Mouse (Mus musculus) hindbrain, embryonic 16.5 days (tissue): Measurements from ENCODE around the gene Hpse2. TPM values are rescaled to one million over a fixed set of nuclear protein-coding genes. Genes with fewer than 3 reads are reported as not detected.

ENCODE experiments used
- ATAC-seq: fragments of 200-750 bp; cut with Nextera tagmentation; 2 replicates; pipeline ENCODE4 v1.8.0; 2017; ENCODE audit warnings: moderate TSS enrichment, moderate library complexity
- H3K27ac ChIP-seq: fragments of 300-500 bp; sonication (generic); 2 replicates; pipeline ENCODE4 v1.5.1; 2014; ENCODE audit warnings: low read depth, mild to moderate bottlenecking, control low read depth, low read length, moderate library complexity
- H3K27me3 ChIP-seq: fragments of 300-500 bp; sonication (generic); replicated peaks from 2 replicates; pipeline ENCODE4 v1.6.1; 2014; ENCODE audit warnings: low read length; ENCODE audit not compliant: control insufficient read depth, insufficient read depth
- H3K36me3 ChIP-seq: fragments of 300-500 bp; sonication (generic); 2 replicates; pipeline ENCODE4 v1.6.1; 2014; ENCODE audit warnings: mild to moderate bottlenecking, low read length, moderate library complexity, mixed read lengths; ENCODE audit not compliant: control insufficient read depth, insufficient read depth
- H3K4me1 ChIP-seq: fragments of 300-500 bp; sonication (generic); 2 replicates; pipeline ENCODE4 v1.6.1; 2014; ENCODE audit warnings: low read depth, low read length; ENCODE audit not compliant: control insufficient read depth, insufficient read depth
- H3K4me2 ChIP-seq: fragments of 300-500 bp; sonication (generic); 2 replicates; pipeline ENCODE4 v1.6.1; 2014; ENCODE audit warnings: mild to moderate bottlenecking, low read length, control low read depth, moderate library complexity
- H3K4me3 ChIP-seq: fragments of 300-500 bp; sonication (generic); 2 replicates; pipeline ENCODE4 v1.5.1; 2014; ENCODE audit warnings: mild to moderate bottlenecking, low read length, control low read depth, moderate library complexity
- H3K9ac ChIP-seq: fragments of 300-500 bp; sonication (generic); 2 replicates; pipeline ENCODE4 v1.6.1; 2014; ENCODE audit warnings: low read depth, mild to moderate bottlenecking, control low read depth, low read length, moderate library complexity
- H3K9me3 ChIP-seq: fragments of 300-500 bp; sonication (generic); 2 replicates; pipeline ENCODE4 v1.6.1; 2014; ENCODE audit warnings: mild to moderate bottlenecking, low read length, moderate library complexity; ENCODE audit not compliant: control insufficient read depth
- WGBS: fragments of 180-500 bp; shearing (Covaris S2); extraction: QIAGEN DNeasy Blood & Tissue Kit; methylation state at CpG from one replicate; pipeline ENCODE4 v1.1.7; 2014; 5-methylcytosine and 5-hydroxymethylcytosine counted together
- polyA plus RNA-seq: library from polyadenylated mRNA; unstranded; fragments of >200 nt; fragmentation: Nextera tagmentation; extraction: Ambion mirVana; gene quantifications from 2 replicates; pipeline ENCODE4 v1.2.1, GENCODE M21; 2015

Hpse2 gene
- polyA plus RNA-seq, 1 experiment from 2014 or later, result 0.20 TPM

DNA sequence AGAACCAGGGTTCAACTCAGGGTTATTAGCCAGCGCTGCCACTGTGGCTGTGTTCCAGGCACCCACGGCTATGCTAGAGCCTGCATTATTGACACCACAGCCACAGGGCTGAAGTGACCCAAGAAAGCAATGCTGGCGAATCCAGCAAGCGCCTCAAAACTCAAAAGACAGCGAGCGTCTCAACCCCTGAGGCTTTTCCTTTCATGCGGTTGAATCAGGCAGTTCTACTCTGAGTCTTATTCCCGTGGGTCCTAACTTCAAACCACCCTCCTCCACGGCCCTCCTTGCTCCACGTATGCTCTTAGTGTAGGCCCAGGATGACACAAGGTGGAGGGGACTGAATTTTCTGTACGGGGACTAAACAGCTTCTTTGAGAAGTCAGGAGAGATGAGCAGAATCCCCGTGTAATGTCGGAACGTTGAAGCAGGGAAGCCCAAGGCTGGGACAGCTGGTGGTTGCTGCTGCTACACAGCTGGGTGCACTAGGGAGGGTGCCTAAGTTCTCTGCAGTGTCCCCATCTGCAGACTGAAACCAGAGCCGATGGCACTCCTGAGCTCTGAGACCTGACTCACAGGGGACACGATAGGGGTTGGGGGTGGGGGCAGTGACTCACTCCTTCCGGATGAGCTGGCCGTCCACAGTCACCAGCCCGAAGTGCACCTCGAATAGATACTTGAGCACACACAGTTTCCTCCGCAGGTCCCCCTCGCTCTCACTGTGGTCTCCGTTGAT is 617.8 kb downstream of the Hpse2 start:
- Histone ChIP-seq H3K36me3 (no peaks in the 10 kb centered on the region), H3K27me3 (no peaks in the 10 kb centered on the region), H3K4me1 (no peaks in the 10 kb centered on the region), H3K4me2 (no peak overlapping the region), H3K9ac (no peak overlapping the region), H3K9me3 (no peaks in the 10 kb centered on the region), H3K27ac (no peak overlapping the region), H3K4me3 (no peak overlapping the region)
- ATAC-seq, result no peak
- WGBS, result 80% methylated on average over 23 of the region's 23 CpGs

DNA sequence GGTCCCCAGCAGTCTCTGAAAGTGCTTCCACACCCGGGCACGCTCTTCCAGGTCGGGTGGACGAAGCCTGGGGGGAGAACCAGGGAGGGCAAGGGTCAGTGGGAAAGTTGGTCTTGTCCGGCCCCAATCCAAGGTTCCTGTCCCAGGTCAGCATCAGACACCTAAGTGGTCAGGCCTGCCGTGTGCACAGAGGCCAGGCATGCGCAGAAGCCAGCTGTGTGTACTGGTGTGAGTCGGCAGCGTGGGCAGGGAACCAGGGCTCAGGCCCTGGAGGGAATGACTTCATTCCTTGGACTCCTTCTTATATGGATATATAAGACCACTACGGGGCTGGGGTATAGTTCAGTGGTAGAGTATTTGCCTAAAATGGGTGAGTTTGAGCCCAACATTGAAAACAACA is 618.5 kb downstream of the Hpse2 start:
- Histone ChIP-seq H3K27me3 (no peaks in the 10 kb centered on the region), H3K4me2 (no peak overlapping the region), H3K36me3 (no peaks in the 10 kb centered on the region), H3K9ac (no peak overlapping the region), H3K27ac (no peak overlapping the region), H3K4me1 (no peaks in the 10 kb centered on the region), H3K9me3 (no peaks in the 10 kb centered on the region), H3K4me3 (no peak overlapping the region)
- no peak for ATAC-seq
- 93% methylated on average over 10 of the region's 10 CpGs for WGBS

DNA sequence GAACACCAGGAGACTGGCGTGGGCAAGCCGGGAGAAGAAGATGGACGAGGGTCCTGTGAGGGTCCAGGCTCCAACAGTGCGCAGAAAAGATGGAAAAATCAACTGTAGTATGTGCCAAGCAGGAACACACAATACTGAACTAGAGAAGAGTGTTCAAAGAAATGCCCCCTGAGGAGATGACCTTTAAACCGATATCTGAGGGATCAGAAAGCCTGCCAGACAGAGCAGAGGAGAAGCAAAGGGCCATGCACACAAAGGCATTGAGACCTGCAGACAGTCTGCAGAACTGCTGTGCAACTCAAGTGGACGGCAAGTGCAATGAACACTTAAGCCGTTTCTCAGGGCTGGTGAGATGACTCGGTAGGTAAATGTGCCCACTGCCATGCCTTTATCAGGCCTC is 620.8 kb downstream of the Hpse2 start:
- Histone ChIP-seq H3K4me3 (no peak overlapping the region), H3K9ac (no peak overlapping the region), H3K27ac (no peak overlapping the region), H3K36me3 (no peaks in the 10 kb centered on the region), H3K4me2 (no peak overlapping the region), H3K27me3 (no peaks in the 10 kb centered on the region), H3K4me1 (no peaks in the 10 kb centered on the region), H3K9me3 (no peaks in the 10 kb centered on the region)
- WGBS, result 46% methylated on average over 8 of the region's 8 CpGs
- no peak for ATAC-seq

DNA sequence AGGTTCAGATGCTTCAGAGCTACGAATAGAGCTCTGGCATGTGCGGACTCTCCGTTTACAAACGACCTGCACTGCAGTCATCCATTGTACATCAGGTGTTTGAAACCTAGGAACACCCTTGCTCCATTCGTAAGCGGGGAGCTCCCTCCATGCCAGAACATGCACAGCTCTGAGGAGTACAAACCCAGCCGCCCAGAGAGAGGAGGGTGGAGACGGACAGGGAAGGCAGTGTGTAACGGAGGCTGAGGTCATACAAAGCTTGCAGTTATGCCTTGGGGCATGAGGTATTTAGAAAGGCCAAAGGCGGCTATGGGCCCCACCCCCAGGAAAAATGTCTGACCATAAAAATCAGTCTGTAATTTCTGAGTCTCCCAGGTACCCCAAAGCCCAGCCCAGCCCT is 623.8 kb downstream of the Hpse2 start:
- no peaks in the 10 kb centered on the region for H3K36me3 ChIP-seq
- no peak overlapping the region for H3K27ac ChIP-seq
- ATAC-seq, result no peak
- H3K4me3 ChIP-seq, result no peak overlapping the region
- H3K9ac ChIP-seq, result no peak overlapping the region
- WGBS, result 78% methylated on average over 10 of the region's 10 CpGs
- H3K4me1 ChIP-seq, result no peaks in the 10 kb centered on the region
- H3K27me3 ChIP-seq, result no peaks in the 10 kb centered on the region
- H3K9me3 ChIP-seq, result no peaks in the 10 kb centered on the region
- no peak overlapping the region for H3K4me2 ChIP-seq

DNA sequence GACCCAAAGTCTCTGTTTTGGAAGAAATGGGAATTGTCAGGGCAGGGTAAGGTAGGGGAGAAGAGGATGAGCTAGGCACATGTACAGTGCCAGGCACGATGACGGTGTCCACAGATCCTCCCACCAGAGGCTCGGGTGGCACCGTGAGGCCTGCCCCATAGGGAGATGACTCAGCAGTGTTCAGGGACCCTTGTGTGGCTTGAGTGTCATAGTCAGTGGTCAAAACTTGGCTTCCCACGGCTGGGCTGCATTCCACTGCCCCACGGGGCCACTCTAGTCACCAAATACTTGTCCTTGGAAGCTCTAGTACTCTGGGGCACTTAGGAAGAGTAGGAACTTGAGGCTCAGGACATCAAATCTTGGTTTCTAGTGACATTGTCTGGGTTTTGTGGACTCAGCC is 631.5 kb downstream of the Hpse2 start:
- no peaks in the 10 kb centered on the region for H3K36me3 ChIP-seq
- H3K4me1 ChIP-seq, result peaks cover 14% of the 10 kb centered on the region
- no peak for ATAC-seq
- no peak overlapping the region for H3K9ac ChIP-seq
- no peak overlapping the region for H3K4me3 ChIP-seq
- H3K27ac ChIP-seq, result no peak overlapping the region
- H3K4me2 ChIP-seq, result no peak overlapping the region
- no peaks in the 10 kb centered on the region for H3K9me3 ChIP-seq
- no peaks in the 10 kb centered on the region for H3K27me3 ChIP-seq
- 92% methylated on average over 6 of the region's 6 CpGs for WGBS

DNA sequence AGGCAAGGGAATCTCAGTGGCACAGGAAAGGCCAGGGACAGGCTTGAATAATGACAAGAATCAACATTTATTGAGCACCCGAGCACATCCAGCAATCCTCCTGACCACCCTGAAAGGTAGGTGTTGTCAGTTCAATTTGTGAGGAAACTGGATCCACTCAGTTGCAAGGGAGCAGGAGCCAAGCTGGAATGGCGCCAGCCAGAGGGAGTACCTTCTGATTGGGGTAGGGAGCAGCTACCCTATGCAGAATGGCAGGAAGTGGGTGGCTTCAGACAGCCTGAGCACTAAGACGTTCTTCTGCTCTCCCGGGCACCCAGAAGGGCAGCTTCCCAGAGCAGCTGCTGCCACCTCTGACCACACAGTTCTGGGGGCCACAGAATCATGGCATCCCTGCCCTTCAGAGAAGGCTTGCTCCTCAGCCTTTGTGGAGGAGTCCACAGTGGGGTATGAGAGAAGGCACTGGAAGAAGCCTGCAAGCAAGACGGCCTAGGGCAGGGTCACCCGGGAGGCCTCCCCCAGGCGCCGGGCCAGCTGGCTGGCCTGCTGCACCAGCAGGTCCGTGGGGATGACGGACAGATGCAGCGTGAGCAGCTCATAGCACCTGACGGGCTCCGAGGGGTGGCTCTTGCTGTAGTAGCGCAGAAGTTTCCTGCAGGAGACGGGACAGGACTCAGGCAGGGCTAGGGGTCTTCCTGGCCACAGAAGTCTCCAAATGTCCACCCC is 632.8 kb downstream of the Hpse2 start:
- no peak for ATAC-seq
- Histone ChIP-seq H3K9ac (no peak overlapping the region), H3K27ac (no peak overlapping the region), H3K27me3 (no peaks in the 10 kb centered on the region), H3K4me3 (no peak overlapping the region), H3K4me1 (peaks cover 14% of the 10 kb centered on the region), H3K36me3 (no peaks in the 10 kb centered on the region), H3K9me3 (no peaks in the 10 kb centered on the region), H3K4me2 (no peak overlapping the region)
- WGBS, result 70% methylated on average over 15 of the region's 15 CpGs

DNA sequence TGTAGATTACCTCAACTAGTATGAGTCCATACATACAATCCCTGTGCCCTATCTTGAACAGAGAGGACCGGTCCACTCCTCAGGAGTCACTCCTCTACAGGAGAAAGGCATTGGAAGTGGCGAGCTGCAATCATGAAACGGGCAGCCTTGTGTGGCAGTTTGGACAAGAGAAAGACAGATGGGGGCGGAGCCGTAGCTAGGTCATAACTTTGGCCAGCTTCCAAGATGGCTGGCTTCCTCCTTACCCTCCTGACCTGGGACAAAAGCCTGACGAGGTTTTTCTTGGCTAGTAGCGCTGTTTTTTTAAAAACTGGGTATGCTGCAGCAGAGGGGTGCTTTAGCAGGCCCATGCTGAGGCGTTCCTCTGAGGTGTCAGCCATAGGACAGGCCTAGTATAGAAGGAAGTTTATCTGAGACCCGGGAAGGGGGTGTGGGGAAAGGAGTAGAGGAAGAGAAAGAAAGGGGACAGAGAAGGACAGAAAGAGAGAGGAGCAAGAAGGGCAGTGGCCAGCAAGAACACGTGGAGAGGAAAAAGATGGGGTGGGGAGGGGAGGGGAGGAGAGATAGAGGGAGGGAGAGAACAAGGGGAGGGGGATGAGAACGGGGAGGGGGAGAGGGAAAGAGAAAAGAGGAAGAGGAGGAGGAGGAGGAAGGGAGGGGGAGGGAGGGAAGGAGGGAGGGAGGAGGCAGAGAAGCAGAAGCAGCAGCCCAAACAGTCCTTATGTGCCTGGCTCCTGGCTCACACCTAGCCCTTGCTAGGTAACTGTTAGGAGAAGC is 634.8 kb downstream of the Hpse2 start:
- Histone ChIP-seq H3K4me2 (peak overlapping the region; percentile 68), H3K27ac (peak overlapping the region; percentile 72), H3K9ac (no peak overlapping the region), H3K4me3 (no peak overlapping the region), H3K4me1 (peaks cover 14% of the 10 kb centered on the region), H3K9me3 (no peaks in the 10 kb centered on the region), H3K27me3 (no peaks in the 10 kb centered on the region), H3K36me3 (no peaks in the 10 kb centered on the region)
- ATAC-seq, result 0 out of 2 replicates have a peak, but pooled peaks have one; percentile 5
- WGBS, result 18% methylated on average over 11 of the region's 11 CpGs

DNA sequence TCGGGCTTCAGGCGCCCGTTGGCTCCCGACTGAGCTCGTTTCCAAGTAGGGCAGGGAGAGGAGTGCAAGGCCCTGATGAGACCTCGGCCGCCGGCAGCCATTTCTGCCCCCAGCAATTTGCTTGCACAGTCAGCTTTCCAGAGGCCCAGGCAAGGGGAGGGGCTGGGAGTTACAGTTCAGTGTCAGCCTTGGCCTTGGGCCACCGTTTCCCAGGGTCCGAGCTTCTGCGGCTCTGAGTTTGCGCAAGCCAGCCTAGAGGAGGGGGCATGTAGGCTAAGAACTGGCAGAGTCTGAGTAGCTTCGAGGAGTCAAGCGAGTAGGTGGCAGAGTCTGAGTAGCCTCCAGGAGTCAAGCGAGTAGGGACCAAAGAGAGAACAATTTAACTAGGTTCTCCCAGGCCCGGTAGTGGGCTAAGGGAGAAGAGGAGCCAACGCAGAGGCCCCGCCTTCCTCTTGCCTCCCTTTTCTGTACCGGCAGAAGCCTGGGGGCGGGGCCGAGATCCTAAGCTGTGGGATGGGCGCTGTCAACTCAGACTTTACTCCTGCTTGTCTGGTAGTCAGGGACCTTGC is 635.7 kb downstream of the Hpse2 start, which contains the start of gene Pyroxd2:
Gene Pyroxd2, minus strand, starts transcription at position 413 of the 569 bp plus-strand sequence.
- 1% methylated on average over 22 of the region's 22 CpGs for WGBS

DNA sequence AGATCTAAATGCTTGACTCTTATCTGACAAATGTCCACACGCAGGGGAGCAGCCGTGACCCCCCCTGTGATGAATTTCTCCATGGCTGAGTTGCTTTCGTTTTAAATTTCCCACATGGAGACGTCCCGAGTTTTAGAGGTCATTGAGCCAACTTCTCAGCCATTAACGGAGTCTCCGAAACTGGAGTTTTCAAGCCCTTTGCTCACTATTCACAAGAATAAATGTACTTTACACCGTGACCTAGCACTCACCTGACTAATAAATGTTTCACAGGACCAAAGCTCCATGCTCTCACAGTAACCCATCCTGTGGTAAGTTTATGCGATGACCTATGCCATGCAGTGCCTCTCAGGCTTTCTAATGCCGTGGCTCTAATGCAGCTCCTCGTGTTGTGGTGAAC is 638.0 kb downstream of the Hpse2 start:
- Histone ChIP-seq H3K36me3 (no peaks in the 10 kb centered on the region), H3K27me3 (no peaks in the 10 kb centered on the region), H3K4me1 (peaks cover 14% of the 10 kb centered on the region), H3K9ac (no peak overlapping the region), H3K4me2 (no peak overlapping the region), H3K4me3 (no peak overlapping the region), H3K27ac (no peak overlapping the region), H3K9me3 (no peaks in the 10 kb centered on the region)
- 78% methylated on average over 11 of the region's 11 CpGs for WGBS
- ATAC-seq, result no peak

More for the DNA sequence above, 635.7 kb downstream of the Hpse2 start, which contains the start of gene Pyroxd2:
- peak; percentile 89 for ATAC-seq
- H3K9ac ChIP-seq, result peak within 1 kb of the TSS; percentile 68
- no peaks in the 10 kb centered on the region for H3K9me3 ChIP-seq
- peak within 1 kb of the TSS; percentile 68 for H3K4me2 ChIP-seq
- peak within 1 kb of the TSS; percentile 72 for H3K27ac ChIP-seq
- H3K4me3 ChIP-seq, result peak within 1 kb of the TSS; percentile 42
- H3K27me3 ChIP-seq, result no peaks in the 10 kb centered on the region
- H3K4me1 ChIP-seq, result peaks cover 14% of the 10 kb centered on the region
- no peaks in the 10 kb centered on the region for H3K36me3 ChIP-seq
